Mouse (Mus musculus) spleen, adult 2 months (tissue): ENCODE measurements at regions not wholly inside any gene's neighbourhood (a gene's known extent, or its start where the extent isn't known, plus 50 kb on each side); places are given as distances from the start of the nearest gene placed in this dataset.

Experiments
- CTCF ChIP-seq: fragments of 200-500 bp; IDR thresholded peaks from 2 replicates; pipeline ENCODE4 v1.5.1; 2011; ENCODE audit warnings: mild to moderate bottlenecking, inconsistent platforms; ENCODE audit not compliant: insufficient read depth, insufficient read length, insufficient replicate concordance; ENCODE audit errors: extremely low read depth
- POLR2A ChIP-seq: fragments of 200-500 bp; IDR thresholded peaks from 2 replicates; pipeline ENCODE4 v1.6.1; 2011; ENCODE audit warnings: low read depth, low read length, inconsistent platforms

DNA sequence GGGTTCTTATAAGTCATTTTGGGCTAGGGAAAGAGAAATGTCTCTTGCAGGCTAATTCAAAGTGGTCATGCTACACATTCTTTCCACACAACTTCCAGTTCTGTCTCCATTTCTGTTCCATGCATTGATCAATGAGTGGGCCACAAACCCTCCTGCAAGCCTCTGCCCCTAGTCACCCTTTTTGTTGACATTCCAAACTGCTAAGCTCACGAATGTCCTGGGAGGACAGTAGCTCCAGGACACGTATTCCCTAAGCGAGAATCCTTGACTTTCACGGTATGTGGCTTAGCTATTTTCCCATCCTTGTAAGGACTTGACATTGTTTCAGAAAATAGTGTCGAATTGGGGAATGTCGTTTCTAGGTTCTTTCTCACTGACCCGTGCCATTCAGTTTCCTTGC, 91.1 kb upstream of the Bmp2 start:
- no peak for TF ChIP-seq CTCF
- no peak for TF ChIP-seq POLR2A
